Mouse (Mus musculus) liver, embryonic 14.5 days (tissue): ENCODE measurements around the gene Gm17364. TPM values are rescaled to one million over a fixed set of nuclear protein-coding genes. Genes with fewer than 3 reads are reported as not detected.

Source experiments
- ATAC-seq: fragments of 200-750 bp; cut with Nextera tagmentation; 2 replicates; pipeline ENCODE4 v1.8.0; 2017; ENCODE audit warnings: moderate number of reproducible peaks, mild to moderate bottlenecking, moderate library complexity; ENCODE audit not compliant: insufficient read depth
- DNase-seq, 3 experiments: peaks; one replicate each; pipeline ENCODE4 v3.0.0-alpha.2; 2012 to 2013; ENCODE audit warnings: low read depth in 3 of 3, low spot score in 3 of 3
- H3K27ac ChIP-seq: fragments of 300-500 bp; sonication (generic); 2 replicates; pipeline ENCODE4 v1.5.1; 2014; ENCODE audit warnings: moderate library complexity, mild to moderate bottlenecking, control low read depth, inconsistent platforms
- H3K27me3 ChIP-seq: fragments of 300-500 bp; sonication (generic); 2 replicates; pipeline ENCODE4 v1.6.1; 2014; ENCODE audit warnings: mild to moderate bottlenecking, low read length, moderate library complexity; ENCODE audit not compliant: control insufficient read depth, insufficient read depth
- H3K36me3 ChIP-seq: fragments of 300-500 bp; sonication (generic); replicated peaks from 2 replicates; pipeline ENCODE4 v1.6.1; 2014; ENCODE audit warnings: low read depth; ENCODE audit not compliant: control insufficient read depth, insufficient read depth
- H3K4me1 ChIP-seq, 2 experiments: fragments of 200-500 bp in 1 of 2; fragments of 300-500 bp in 1 of 2; sonication (generic) in 1 of 2; replicated peaks; 2 replicates each; pipeline ENCODE4 v1.6.1; 2012 to 2014; ENCODE audit warnings: antibody characterized with exemption in 1 of 2, inconsistent platforms in 1 of 2, low read length in 1 of 2; ENCODE audit not compliant: control insufficient read depth in 2 of 2, insufficient read depth in 2 of 2
- H3K4me2 ChIP-seq: fragments of 300-500 bp; sonication (generic); 2 replicates; pipeline ENCODE4 v1.6.1; 2014; ENCODE audit warnings: low read depth, mild to moderate bottlenecking, control low read depth, moderate library complexity
- H3K4me3 ChIP-seq, 2 experiments: fragments of 200-500 bp in 1 of 2; fragments of 300-500 bp in 1 of 2; sonication (generic) in 1 of 2; 2 replicates each; pipeline ENCODE4 v1.5.1; 2012 to 2014; ENCODE audit warnings: low read depth in 2 of 2, low read length in 2 of 2, mild to moderate bottlenecking in 2 of 2, control low read depth in 1 of 2, inconsistent platforms in 1 of 2, moderate library complexity in 1 of 2; ENCODE audit not compliant: insufficient read depth in 1 of 2
- H3K9ac ChIP-seq: fragments of 300-500 bp; sonication (generic); replicated peaks from 2 replicates; pipeline ENCODE4 v1.6.1; 2014; ENCODE audit warnings: mild to moderate bottlenecking, control low read depth, moderate library complexity
- H3K9me3 ChIP-seq: fragments of 300-500 bp; sonication (generic); 2 replicates; pipeline ENCODE4 v1.6.1; 2016; ENCODE audit warnings: low read length, mixed read lengths; ENCODE audit not compliant: control insufficient read depth
- CTCF ChIP-seq: IDR thresholded peaks from 2 replicates; pipeline ENCODE4 v1.5.1; 2016; ENCODE audit warnings: antibody characterized with exemption, low read depth, control low read depth
- EP300 ChIP-seq: IDR thresholded peaks from 2 replicates; pipeline ENCODE4 v1.6.1; 2016; ENCODE audit warnings: antibody characterized with exemption, low read depth
- WGBS: fragments of 180-500 bp; shearing (Covaris S2); extraction: QIAGEN DNeasy Blood & Tissue Kit; methylation state at CpG from one replicate; pipeline ENCODE4 v1.1.7; 2014; ENCODE audit not compliant: insufficient replicate concordance; 5-methylcytosine and 5-hydroxymethylcytosine counted together
- polyA plus RNA-seq, 2 experiments: library from polyadenylated mRNA; depleted of rRNA in 1 of 2; stranded (reverse) in 1 of 2; unstranded in 1 of 2; fragments of >200 nt; fragmentation: Nextera tagmentation in 1 of 2; extraction: Ambion mirVana in 1 of 2; gene quantifications; 2 replicates each; pipeline versions ENCODE4 v1.2.1 to v1.2.3; 2012 to 2014

Gene Gm17364
- polyA plus RNA-seq, 2 experiments: not detected

- DNase-seq: no peak
- TF ChIP-seq EP300 (no peak), CTCF (no peak)
- no peak for ATAC-seq
- Histone ChIP-seq H3K27me3 (no peaks in the 10 kb centered on the region), H3K4me2 (no peak overlapping the region), H3K36me3 (no peaks in the 10 kb centered on the region), H3K27ac (no peak overlapping the region), H3K4me1 (no peaks in the 10 kb centered on the region), H3K9me3 (no peaks in the 10 kb centered on the region), H3K4me3 (no peak overlapping the region), H3K9ac (no peak overlapping the region)
- 59% methylated on average over 5 of the region's 5 CpGs for WGBS
Observed at GRCm38 (mm10) chr13:41298996-41299395, 25.2 kb upstream of the Gm17364 start.

- Histone ChIP-seq H3K27ac (no peak overlapping the region), H3K36me3 (no peaks in the 10 kb centered on the region), H3K9me3 (no peaks in the 10 kb centered on the region), H3K4me1 (no peaks in the 10 kb centered on the region), H3K4me3 (no peak overlapping the region), H3K4me2 (no peak overlapping the region), H3K27me3 (no peaks in the 10 kb centered on the region), H3K9ac (no peak overlapping the region)
- TF ChIP-seq EP300 (no peak), CTCF (no peak)
- 8% methylated on average over 2 of the region's 2 CpGs for WGBS
- ATAC-seq (no peak), DNase-seq (no peak)
Observed at GRCm38 (mm10) chr13:41298533-41298932, 24.8 kb upstream of the Gm17364 start.

DNA sequence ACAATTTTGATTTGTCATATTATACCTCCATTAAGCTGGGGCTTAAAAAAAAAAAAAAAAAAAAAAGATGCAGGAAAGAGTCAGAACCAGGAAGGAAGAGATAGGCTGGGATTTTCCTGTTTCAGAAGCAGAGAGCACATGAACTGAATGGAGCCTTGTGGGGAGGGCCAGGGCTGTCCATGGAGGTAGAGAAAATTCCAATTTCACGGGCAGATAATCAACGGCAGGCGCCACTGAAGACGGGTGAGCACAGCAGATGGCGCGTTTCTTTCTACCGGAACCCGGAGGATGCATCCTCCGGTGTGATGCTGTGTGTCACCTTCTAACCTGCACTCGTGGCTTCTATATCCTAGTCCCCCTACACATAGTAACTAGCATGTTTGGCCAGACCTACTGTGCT, 22.6 kb upstream of the Gm17364 start:
- H3K27ac ChIP-seq: no peak overlapping the region
- 61% methylated on average over 10 of the region's 10 CpGs for WGBS
- H3K4me2 ChIP-seq: no peak overlapping the region
- H3K36me3 ChIP-seq: no peaks in the 10 kb centered on the region
- H3K27me3 ChIP-seq: no peaks in the 10 kb centered on the region
- TF ChIP-seq EP300 (no peak), CTCF (no peak)
- H3K4me3 ChIP-seq: no peak overlapping the region
- H3K9ac ChIP-seq: no peak overlapping the region
- DNase-seq (no peak), ATAC-seq (no peak)
- H3K9me3 ChIP-seq: no peaks in the 10 kb centered on the region
- no peaks in the 10 kb centered on the region for H3K4me1 ChIP-seq

DNA sequence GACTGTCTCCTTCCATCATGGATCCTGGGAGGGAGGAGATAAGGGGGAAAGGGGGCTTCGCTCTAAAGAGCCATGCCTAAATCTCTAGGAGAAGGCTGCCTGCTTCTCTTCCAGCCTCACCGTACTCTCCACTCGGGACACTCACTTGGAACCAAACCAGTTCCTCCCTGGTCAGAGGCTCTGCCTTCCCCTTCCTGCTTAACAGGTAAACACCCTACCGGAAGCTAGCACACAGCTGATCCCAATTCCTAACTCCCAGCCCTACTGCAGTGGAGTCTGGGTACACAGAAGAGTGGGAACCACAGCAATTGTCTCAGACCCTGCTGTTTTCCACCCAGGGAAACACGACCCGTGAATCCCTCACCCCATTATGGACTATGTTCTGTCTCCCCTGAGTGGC, 22.1 kb upstream of the Gm17364 start:
- Histone ChIP-seq H3K27ac (no peak overlapping the region), H3K4me2 (no peak overlapping the region), H3K9ac (no peak overlapping the region), H3K4me3 (no peak overlapping the region), H3K27me3 (no peaks in the 10 kb centered on the region), H3K36me3 (no peaks in the 10 kb centered on the region), H3K9me3 (no peaks in the 10 kb centered on the region), H3K4me1 (no peaks in the 10 kb centered on the region)
- DNase-seq (no peak), ATAC-seq (no peak)
- WGBS: 42% methylated on average over 6 of the region's 6 CpGs
- no peak for TF ChIP-seq EP300
- no peak for TF ChIP-seq CTCF

GRCm38 (mm10) chr13:41293595-41293994, 19.8 kb upstream of the Gm17364 start:
- no peak overlapping the region for H3K4me3 ChIP-seq
- DNase-seq (no peak), ATAC-seq (no peak)
- no peak for TF ChIP-seq EP300
- TF ChIP-seq CTCF: no peak
- no peak overlapping the region for H3K4me2 ChIP-seq
- no peak overlapping the region for H3K27ac ChIP-seq
- H3K9ac ChIP-seq: no peak overlapping the region
- H3K27me3 ChIP-seq: no peaks in the 10 kb centered on the region
- H3K36me3 ChIP-seq: no peaks in the 10 kb centered on the region
- no peaks in the 10 kb centered on the region for H3K4me1 ChIP-seq
- WGBS: 55% methylated on average over 5 of the region's 5 CpGs
- H3K9me3 ChIP-seq: no peaks in the 10 kb centered on the region
